Mouse (Mus musculus): Measurements from ENCODE around the gene Fgf16. TPM values are rescaled to one million over a fixed set of nuclear protein-coding genes. Genes with fewer than 3 reads are reported as not detected.

The Fgf16 gene
- 0.65 and 0.99 TPM in 2 replicates for polyA plus RNA-seq (2012; rRNA removed; ENCODE audit: low replicate concordance)

GRCm38 (mm10) chrX:105764162-105765004, at the start of gene Fgf16:
TSS of gene Fgf16 (plus strand) at chrX:105764279.

Other genes with a start within 250 kb of the Fgf16 start
- 18.1 and 56.7 TPM in 2 replicates for gene Atrx, start 165.1 kb downstream of the Fgf16 start, polyA plus RNA-seq (2012; rRNA removed; ENCODE audit: low replicate concordance)
- gene Magt1, start 247.6 kb downstream of the Fgf16 start, polyA plus RNA-seq (2012; rRNA removed; ENCODE audit: low replicate concordance) = 2.9 and 9.1 TPM in 2 replicates